Mouse (Mus musculus): ENCODE data around the gene Nxn. TPM values are rescaled to one million over a fixed set of nuclear protein-coding genes. Genes with fewer than 3 reads are reported as not detected.

Nxn gene
- polyA plus RNA-seq, 1 experiment from 2014 or later: 107 TPM

- ChIA-PET CTCF (interaction anchor here (0.9 to 3.1 kb wide), 7 partner anchors 15 to 101 kb away, joined by 3 to 10 read pairs (median 3); no protein-coding TSS in a partner anchor), POLR2A (interaction anchor here (0.8 to 0.9 kb wide), 2 partner anchors 13 to 48 kb away, joined by 3 to 4 read pairs; no protein-coding TSS in a partner anchor)
- ATAC-seq (peak; percentile 67), DNase-seq (ENCODE audit: low read depth, low spot score) (peak; percentile 73)
- in situ Hi-C loops (cut with MboI; ENCODE audit: low pct_unique_long_range_greater_than_20kb): no loop called here
- TF ChIP-seq CTCF (IDR thresholded peaks at IDR 0.05): no peak
- H3K27me3 ChIP-seq: no peaks in the 10 kb centered on the region
Measured at GRCm38 (mm10) chr11:76285431-76286075, 113.4 kb downstream of the Nxn start.

GRCm38 (mm10) chr11:76283841-76284240, 115.1 kb downstream of the Nxn start:
- ATAC-seq (no peak), DNase-seq (ENCODE audit: low read depth, low spot score) (no peak)
- in situ Hi-C loops (cut with MboI; ENCODE audit: low pct_unique_long_range_greater_than_20kb): no loop called here
- no peaks in the 10 kb centered on the region for H3K27me3 ChIP-seq
- TF ChIP-seq CTCF (IDR thresholded peaks at IDR 0.05): no peak
- POLR2A ChIA-PET: no interaction called here
- CTCF ChIA-PET: interaction anchor here (3.1 kb wide), 1 partner anchor 16 kb away, joined by 10 read pairs; no protein-coding TSS in a partner anchor

- no peak for ATAC-seq
- no peaks in the 10 kb centered on the region for H3K27me3 ChIP-seq
Measured at GRCm38 (mm10) chr11:76279971-76280370, 119.0 kb downstream of the Nxn start.

GRCm38 (mm10) chr11:76278960-76279852, 119.7 kb downstream of the Nxn start:
- in situ Hi-C loops (cut with MboI; ENCODE audit: low pct_unique_long_range_greater_than_20kb): no loop called here
- ChIA-PET POLR2A (interaction anchor here (1.8 kb wide), 1 partner anchor 119 kb away, joined by 4 read pairs; the partner anchor contains the start of gene Nxn), CTCF (interaction anchor here (1.0 kb wide), 1 partner anchor 13 kb away, joined by 3 read pairs; no protein-coding TSS in a partner anchor)
- no peak for ATAC-seq
- DNase-seq (ENCODE audit: low read depth, low spot score): no peak
- H3K27me3 ChIP-seq: no peaks in the 10 kb centered on the region
- TF ChIP-seq CTCF (IDR thresholded peaks at IDR 0.05): no peak

More at GRCm38 (mm10) chr11:76279971-76280370, 119.0 kb downstream of the Nxn start:
- ChIA-PET POLR2A (no interaction called here), CTCF (interaction anchor here (1.0 to 1.2 kb wide), 2 partner anchors 14 to 27 kb away, joined by 3 to 4 read pairs; no protein-coding TSS in a partner anchor)
- DNase-seq (ENCODE audit: low read depth, low spot score): no peak
- no peak for TF ChIP-seq CTCF (IDR thresholded peaks at IDR 0.05)
- in situ Hi-C loops (cut with MboI; ENCODE audit: low pct_unique_long_range_greater_than_20kb): no loop called here

- no peaks in the 10 kb centered on the region for H3K27me3 ChIP-seq
- in situ Hi-C loops (cut with MboI; ENCODE audit: low pct_unique_long_range_greater_than_20kb): no loop called here
- ChIA-PET POLR2A (interaction anchor here (0.7 to 1.1 kb wide), 3 partner anchors 13 to 303 kb away, joined by 3 read pairs; no protein-coding TSS in a partner anchor), CTCF (interaction anchor here (0.6 to 1.9 kb wide), 4 partner anchors 106 to 126 kb away, joined by 3 to 4 read pairs (median 4); partner anchors contain the start of gene Nxn)
- DNase-seq (ENCODE audit: low read depth, low spot score): no peak
- TF ChIP-seq CTCF (IDR thresholded peaks at IDR 0.05): no peak
- ATAC-seq: no peak
Measured at GRCm38 (mm10) chr11:76272440-76272839, 126.5 kb downstream of the Nxn start.

- TF ChIP-seq CTCF (IDR thresholded peaks at IDR 0.05): no peak
- DNase-seq (ENCODE audit: low read depth, low spot score) (no peak), ATAC-seq (no peak)
- H3K27me3 ChIP-seq: no peaks in the 10 kb centered on the region
- CTCF ChIA-PET: interaction anchor here (0.9 to 1.5 kb wide), 3 partner anchors 11 to 15 kb away, joined by 3 to 4 read pairs (median 4); no protein-coding TSS in a partner anchor
- POLR2A ChIA-PET: no interaction called here
- in situ Hi-C loops (cut with MboI; ENCODE audit: low pct_unique_long_range_greater_than_20kb): no loop called here
Measured at GRCm38 (mm10) chr11:76268521-76269065, 130.3 kb downstream of the Nxn start.

- CTCF ChIA-PET: interaction anchor here (0.9 to 1.1 kb wide), 2 partner anchors 15 to 129 kb away, joined by 3 to 4 read pairs; no protein-coding TSS in a partner anchor
Measured at GRCm38 (mm10) chr11:76268001-76268459, 130.9 kb downstream of the Nxn start.

GRCm38 (mm10) chr11:76267550-76267949, 131.4 kb downstream of the Nxn start:
- ChIA-PET POLR2A (no interaction called here), CTCF (interaction anchor here (0.9 to 1.1 kb wide), 2 partner anchors 14 to 129 kb away, joined by 3 to 4 read pairs; no protein-coding TSS in a partner anchor)
- in situ Hi-C loops (cut with MboI; ENCODE audit: low pct_unique_long_range_greater_than_20kb): no loop called here
- H3K27me3 ChIP-seq: no peaks in the 10 kb centered on the region
- no peak for ATAC-seq
- DNase-seq (ENCODE audit: low read depth, low spot score): no peak
- no peak for TF ChIP-seq CTCF (IDR thresholded peaks at IDR 0.05)

More at GRCm38 (mm10) chr11:76268001-76268459, 130.9 kb downstream of the Nxn start:
- no peaks in the 10 kb centered on the region for H3K27me3 ChIP-seq
- in situ Hi-C loops (cut with MboI; ENCODE audit: low pct_unique_long_range_greater_than_20kb): no loop called here
- DNase-seq (ENCODE audit: low read depth, low spot score): no peak
- TF ChIP-seq CTCF (IDR thresholded peaks at IDR 0.05): no peak
- POLR2A ChIA-PET: no interaction called here
- no peak for ATAC-seq

- in situ Hi-C loops (cut with MboI; ENCODE audit: low pct_unique_long_range_greater_than_20kb): no loop called here
- TF ChIP-seq CTCF (IDR thresholded peaks at IDR 0.05): no peak
- ChIA-PET POLR2A (no interaction called here), CTCF (interaction anchor here (0.9 to 1.4 kb wide), 4 partner anchors 9 to 137 kb away, joined by 3 to 7 read pairs (median 3); no protein-coding TSS in a partner anchor)
- DNase-seq (ENCODE audit: low read depth, low spot score): no peak
- no peaks in the 10 kb centered on the region for H3K27me3 ChIP-seq
- no peak for ATAC-seq
Measured at GRCm38 (mm10) chr11:76262611-76263351, 136.2 kb downstream of the Nxn start.
